Mouse (Mus musculus) CH12.LX (cell line): ENCODE measurements around the gene Hcls1.
A peak's percentile ranks its signal among the peaks of the same experiment; 100 is the strongest.

Experiments
- CTCF ChIP-seq, 2 experiments: IDR thresholded peaks in 1 of 2; conservative IDR thresholded peaks in 1 of 2; 2 replicates each; pipeline ENCODE4 v1.5.1; 2011 to 2012; ENCODE audit warnings: low read depth in 2 of 2, low read length in 2 of 2, improper control_type of control experiment in 1 of 2, inconsistent platforms in 1 of 2, mild to moderate bottlenecking in 1 of 2, moderate library complexity in 1 of 2
- KAT2A ChIP-seq: IDR thresholded peaks from 2 replicates; pipeline ENCODE4 v1.6.1; 2012; ENCODE audit warnings: low read length, improper control_type of control experiment, inconsistent platforms; ENCODE audit not compliant: insufficient replicate concordance
- MAX ChIP-seq: IDR thresholded peaks from 2 replicates; pipeline ENCODE4 v1.6.1; 2011; ENCODE audit warnings: low read length, improper control_type of control experiment
- POLR2A ChIP-seq: IDR thresholded peaks from 2 replicates; pipeline ENCODE4 v1.6.1; 2011; ENCODE audit warnings: low read depth, mild to moderate bottlenecking, improper control_type of control experiment, low read length
- RCOR1 ChIP-seq: conservative IDR thresholded peaks from 2 replicates; pipeline ENCODE4 v1.6.1; 2012; ENCODE audit warnings: low read depth, mild to moderate bottlenecking, inconsistent platforms, low read length, improper control_type of control experiment
- SMC3 ChIP-seq: IDR thresholded peaks from 2 replicates; pipeline ENCODE4 v1.6.1; 2011; ENCODE audit warnings: low read depth, low read length, improper control_type of control experiment
- TCF12 ChIP-seq: IDR thresholded peaks from 2 replicates; pipeline ENCODE4 v1.6.1; 2014; ENCODE audit warnings: low read depth, mild to moderate bottlenecking, inconsistent platforms, low read length, improper control_type of control experiment
- ZNF384 ChIP-seq: IDR thresholded peaks from 2 replicates; pipeline ENCODE4 v1.6.1; 2012; ENCODE audit warnings: low read depth, low read length, improper control_type of control experiment, inconsistent platforms

DNA sequence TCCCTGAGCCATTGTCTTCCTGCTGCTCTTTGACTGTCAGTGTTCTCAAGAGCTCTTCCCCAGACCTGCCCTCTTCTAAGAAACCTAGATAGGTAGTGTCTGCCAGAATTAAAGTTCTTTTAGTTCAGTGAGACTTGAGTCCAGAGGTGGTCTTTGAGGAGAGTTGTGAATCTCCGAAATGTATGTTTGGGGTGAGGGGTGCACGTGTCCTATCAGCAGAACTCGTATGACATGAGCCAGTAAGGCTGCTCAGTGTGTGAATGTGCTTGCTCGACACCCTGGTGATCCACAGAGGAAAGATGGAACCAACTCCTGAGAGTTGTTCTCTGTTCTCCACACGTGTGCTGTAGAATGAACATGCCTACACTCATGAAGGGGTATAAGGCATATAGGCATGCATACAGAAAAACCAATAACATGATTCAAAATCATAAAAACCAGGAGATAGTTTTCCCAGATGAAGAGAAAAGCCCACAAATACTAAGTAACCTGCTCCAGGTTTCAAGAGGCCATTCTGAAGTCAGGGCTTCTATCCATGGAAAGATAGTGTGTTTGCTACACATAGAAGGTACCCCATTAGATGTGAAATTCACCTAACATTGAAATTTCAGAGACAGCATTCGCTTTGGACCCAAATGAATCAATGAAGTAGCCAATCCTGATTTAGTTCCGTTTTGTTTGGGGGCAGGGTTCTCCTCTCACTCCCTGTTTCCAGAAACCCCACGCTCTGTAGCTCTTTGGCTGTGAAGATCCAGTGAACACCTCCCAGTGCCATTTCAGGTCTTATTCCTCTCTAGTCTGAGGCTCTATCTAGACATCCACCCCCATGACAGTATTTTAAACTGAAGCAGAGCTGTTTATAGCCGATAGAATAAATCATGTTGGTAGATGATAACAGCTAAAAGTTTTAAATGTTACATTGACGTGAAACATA, 8.0 kb upstream of the Hcls1 start:
- TF ChIP-seq CTCF (conservative IDR thresholded peaks at IDR 0.05 in 1 of 2, IDR thresholded peaks at IDR 0.05 in 1 of 2; ENCODE audit: low read depth in 2 of 2, low read length in 2 of 2) (no peak), SMC3 (no peak; the same call in 1 of the 2 replicates), POLR2A (no peak), TCF12 (no peak), KAT2A (0 out of 2 replicates have a peak, but pooled peaks have one; percentile 16), MAX (peak; percentile 74), RCOR1 (no peak), ZNF384 (no peak)
